Mouse (Mus musculus): ENCODE data around the gene Dop1b.
"Not testable (repeated sequence)": the region's sequence is repeated elsewhere in the genome, so short reads cannot be mapped to it uniquely, and the experiment has no call there.

Gene Dop1b

GRCm38 (mm10) chr16:93711411-93712188 lies at the start of gene Dop1b:
Gene Dop1b (plus strand): TSS chr16:93711904.
- DNase-seq: peak; percentile 100

- no peak for DNase-seq
Observed at GRCm38 (mm10) chr16:93667976-93668375, 43.7 kb upstream of the Dop1b start.

- DNase-seq: no peak
Observed at GRCm38 (mm10) chr16:93669521-93669920, 42.2 kb upstream of the Dop1b start.

- DNase-seq: not testable (repeated sequence)
Observed at GRCm38 (mm10) chr16:93670466-93670865, 41.2 kb upstream of the Dop1b start.

DNA sequence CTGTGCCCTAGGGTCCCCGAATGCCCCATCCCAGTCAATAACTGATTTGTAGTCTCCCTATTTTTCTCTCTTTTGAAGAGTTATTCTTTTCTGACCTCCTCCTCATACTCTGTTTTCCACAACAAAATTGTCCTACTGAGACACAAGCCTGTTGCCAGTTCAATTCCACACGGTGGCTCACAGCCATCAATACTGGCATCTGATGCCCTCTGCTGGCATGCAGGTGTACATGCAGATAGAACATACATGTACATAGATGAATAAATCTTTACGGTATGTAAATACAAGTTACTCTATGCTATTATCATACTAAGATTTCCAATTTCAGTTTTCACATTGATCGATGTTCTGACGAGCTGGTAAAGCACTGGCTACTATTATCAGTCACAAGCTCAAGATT lies 40.6 kb upstream of the Dop1b start:
- no peak for DNase-seq

- no peak for DNase-seq
Observed at GRCm38 (mm10) chr16:93676376-93676775, 35.3 kb upstream of the Dop1b start.

DNA sequence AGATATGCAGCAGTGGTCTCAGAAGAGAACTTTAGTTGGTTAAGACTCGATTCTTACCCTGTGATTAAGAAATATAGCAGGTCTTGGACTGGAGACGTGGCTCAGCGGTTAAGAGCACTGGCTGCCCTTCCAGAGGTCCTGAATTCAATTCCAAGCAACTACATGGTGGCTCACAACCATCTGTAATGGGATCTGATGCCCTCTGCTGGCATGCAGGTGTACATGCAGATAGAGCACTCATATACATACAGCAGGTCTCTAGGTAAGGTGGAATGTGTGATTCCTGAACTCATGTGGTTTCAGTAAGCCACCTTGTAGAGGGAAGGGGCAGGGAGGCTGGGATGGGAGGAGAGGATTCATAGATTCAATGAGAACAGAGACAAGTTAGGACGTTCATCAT lies 33.5 kb upstream of the Dop1b start:
- no peak for DNase-seq

DNA sequence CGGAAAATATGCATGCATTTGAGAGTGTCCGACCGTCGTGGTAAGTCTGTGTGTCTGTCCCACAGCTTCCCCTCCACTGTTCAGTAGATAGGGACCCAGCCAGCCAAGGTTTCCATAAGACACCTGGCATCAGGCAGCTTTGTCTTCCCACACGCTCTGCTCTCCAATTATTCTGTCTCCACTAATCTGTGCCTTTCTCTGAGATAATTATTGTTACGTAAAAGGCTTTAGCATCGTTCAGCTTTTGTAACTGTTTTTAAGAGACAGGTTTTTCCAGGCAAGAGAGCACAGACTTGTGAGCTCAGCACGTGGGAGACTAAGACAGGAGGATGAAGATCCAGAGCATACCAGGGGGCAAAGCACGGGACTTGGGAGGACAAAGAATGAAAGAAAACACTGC lies 32.5 kb upstream of the Dop1b start:
- DNase-seq: no peak

DNA sequence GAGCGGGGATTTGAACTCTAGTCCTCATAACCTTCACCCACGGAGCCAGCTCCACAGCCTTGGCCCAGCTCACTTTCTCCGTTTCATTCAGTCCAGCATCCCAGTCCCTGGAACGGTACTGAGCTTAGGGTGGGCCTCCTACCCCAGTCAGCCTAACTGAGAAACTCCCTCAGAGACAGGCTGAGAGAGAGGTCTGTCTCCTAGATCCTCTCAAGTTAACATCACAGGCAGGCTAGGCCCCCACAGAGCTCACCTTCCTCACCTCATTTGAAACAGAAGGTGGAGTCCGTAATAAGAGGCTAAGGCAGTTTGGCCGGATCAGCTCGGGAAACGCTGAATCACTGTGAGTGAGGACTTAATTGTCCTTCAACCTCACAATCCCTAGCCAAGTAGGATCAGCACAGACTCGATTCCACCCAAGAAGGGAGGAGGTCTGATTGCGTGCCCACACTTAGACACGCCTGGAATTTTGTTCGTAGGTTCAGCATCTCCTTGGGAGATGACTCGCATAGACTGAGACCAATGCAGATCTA lies 29.5 kb upstream of the Dop1b start:
- DNase-seq: no peak

- DNase-seq: peak; percentile 78
Observed at GRCm38 (mm10) chr16:93682689-93683507, 28.8 kb upstream of the Dop1b start, which contains the start of gene Cbr3. Gene Cbr3 (plus strand): TSS chr16:93683215.

DNA sequence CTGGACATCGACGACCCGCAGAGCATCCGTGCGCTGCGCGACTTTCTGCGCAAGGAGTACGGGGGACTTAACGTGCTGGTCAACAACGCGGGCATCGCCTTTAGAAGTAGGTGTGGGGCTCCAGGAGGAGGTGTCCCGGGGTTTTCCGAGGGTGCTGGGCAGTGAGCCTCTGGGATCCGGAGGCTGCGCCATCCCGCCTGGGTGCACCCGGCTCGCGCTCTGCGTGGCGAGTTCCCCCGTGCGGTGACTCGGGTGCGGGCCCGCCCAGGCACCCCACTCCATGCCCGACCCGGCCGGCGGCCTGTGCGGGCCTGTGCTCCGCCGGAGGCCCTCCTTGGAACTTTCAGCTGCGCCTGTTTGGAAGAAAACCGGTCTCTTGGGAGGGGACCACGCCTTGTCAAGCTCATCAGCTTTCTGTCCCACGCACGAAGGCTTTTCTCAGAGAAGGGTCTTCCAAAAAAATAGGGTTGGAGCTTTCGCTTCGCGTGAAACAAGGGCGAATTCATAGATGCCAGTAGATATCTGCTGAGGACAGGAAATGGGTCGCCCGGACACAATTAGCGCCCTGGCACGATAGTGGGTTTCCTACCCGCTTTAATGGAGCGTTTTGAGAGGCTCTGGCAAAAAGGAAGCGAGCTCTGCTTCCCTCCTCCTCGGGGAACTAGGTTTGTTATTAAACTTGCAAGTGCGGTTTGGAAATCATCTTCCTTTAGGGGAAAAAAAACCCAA lies 28.0 kb upstream of the Dop1b start:
- DNase-seq: peak; percentile 28

- DNase-seq: no peak
Observed at GRCm38 (mm10) chr16:93684441-93684840, 27.3 kb upstream of the Dop1b start.

GRCm38 (mm10) chr16:93685783-93686182 lies 25.9 kb upstream of the Dop1b start:
- DNase-seq: not testable (repeated sequence)

DNA sequence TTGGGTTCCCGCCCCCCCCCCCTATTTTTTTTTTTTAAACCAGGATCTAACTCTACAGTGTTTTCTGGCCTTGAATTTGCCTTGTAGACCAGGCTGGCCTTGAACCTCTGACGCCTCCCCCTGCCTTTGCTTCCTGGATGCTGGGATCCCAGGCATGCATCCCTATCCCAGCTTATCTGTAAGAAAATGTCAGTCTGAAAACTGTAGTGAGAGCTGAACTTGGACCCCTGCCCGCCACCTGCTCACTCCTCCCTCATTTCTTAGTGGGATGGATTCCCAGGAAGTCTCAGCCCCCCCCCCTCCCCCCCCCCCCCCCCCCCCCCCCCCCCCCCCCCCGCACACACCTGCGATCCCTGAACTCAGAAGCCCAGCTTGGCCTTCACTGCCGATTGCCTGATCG lies 25.3 kb upstream of the Dop1b start:
- no peak for DNase-seq

- no peak for DNase-seq
Observed at GRCm38 (mm10) chr16:93686945-93687344, 24.8 kb upstream of the Dop1b start.

GRCm38 (mm10) chr16:93691206-93691841 lies 20.4 kb upstream of the Dop1b start:
- DNase-seq: no peak

GRCm38 (mm10) chr16:93692744-93693143 lies 19.0 kb upstream of the Dop1b start:
- no peak for DNase-seq

DNA sequence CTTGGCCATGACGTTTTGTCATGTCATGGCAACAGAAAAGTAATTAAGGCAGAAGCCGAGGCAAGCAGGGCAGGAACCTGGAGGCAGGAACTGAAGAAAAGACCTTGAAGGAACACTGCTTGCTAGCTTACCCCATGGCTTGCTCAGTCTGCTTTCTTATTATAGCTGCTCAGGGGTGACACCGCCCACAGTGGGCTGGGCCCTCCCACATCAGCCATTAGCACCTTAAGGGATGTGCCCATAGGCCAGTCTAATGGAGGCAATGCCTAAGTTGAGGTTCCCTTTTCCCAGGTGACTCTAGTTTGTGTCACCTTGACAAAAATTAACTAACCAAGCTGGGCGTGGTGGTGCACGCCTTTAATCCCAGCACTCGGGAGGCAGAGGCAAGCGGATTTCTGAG lies 4.6 kb upstream of the Dop1b start:
- DNase-seq: no peak

DNA sequence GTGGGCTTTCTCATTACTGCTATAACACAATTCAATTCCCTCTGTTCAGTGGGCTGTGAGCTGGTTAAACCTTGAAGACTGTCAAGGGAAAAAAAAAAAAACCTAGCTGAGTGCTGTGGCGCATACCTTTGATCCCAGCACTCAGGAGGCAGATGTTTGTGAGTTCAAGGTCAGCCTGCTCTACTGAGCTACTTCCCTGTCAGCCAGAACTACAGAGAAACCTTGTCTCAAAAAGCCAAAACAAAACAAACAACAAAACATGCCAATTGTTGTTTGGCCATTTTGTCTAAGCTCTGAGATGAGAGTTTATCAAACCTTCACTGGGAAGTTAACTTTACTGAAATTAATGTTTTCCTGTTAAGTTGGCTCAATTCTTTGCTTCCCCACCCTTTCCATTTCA lies 2.5 kb upstream of the Dop1b start:
- DNase-seq: no peak

DNA sequence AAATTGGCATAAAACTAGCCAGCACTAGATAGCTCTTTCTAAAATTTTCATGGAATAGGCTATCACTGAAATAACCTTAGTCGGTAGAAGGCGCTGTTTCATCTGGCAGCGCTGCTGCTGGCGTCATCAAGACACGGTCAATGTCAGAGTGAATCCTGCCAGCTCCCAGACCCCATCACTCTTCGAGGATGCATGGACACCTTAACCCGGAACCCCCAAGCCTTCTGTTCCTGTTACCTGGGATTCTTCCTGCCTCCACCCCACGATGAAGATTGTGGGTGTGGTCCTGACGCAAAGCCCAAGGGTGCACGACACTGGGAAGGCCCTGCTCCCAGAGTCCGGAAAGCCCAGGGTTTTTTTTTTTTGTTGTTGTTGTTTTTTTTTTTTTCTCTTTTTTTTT lies 780 bp upstream of the Dop1b start:
- DNase-seq: peak; percentile 77

DNA sequence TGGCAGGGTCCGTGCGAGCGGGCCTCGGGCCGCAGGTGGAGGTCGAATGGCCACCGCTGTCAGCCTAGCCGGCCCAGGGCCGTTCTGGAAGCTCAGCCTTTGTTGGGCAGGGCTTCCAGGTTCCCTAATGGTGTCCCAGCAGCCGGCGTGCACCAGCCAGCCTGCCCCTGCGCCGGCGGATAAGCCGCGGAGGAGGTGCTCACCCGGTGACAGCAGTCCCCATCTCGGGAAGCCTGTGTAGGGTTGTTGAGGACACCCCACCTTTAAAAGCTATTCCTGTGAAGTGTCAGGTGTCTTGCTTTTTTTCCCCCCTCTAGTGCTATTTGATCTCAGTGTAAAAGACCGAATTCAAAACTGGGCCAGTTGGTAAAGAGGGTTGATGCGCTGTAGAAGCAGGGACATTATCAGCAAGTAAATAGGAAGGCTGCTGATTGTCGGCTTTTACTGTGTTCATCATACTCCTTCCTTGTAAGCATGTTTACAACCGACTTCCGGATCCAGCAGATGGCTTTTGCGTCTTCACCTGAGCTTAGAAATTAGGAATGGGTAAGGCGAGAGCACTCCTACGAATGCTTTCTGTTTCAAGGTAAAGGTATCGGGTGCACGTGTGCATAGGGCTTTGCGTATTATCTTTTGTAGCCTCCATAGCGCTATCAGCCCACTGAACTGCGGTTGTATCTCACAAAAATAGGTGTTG lies 633 bp downstream of the Dop1b start:
- DNase-seq: no peak

DNA sequence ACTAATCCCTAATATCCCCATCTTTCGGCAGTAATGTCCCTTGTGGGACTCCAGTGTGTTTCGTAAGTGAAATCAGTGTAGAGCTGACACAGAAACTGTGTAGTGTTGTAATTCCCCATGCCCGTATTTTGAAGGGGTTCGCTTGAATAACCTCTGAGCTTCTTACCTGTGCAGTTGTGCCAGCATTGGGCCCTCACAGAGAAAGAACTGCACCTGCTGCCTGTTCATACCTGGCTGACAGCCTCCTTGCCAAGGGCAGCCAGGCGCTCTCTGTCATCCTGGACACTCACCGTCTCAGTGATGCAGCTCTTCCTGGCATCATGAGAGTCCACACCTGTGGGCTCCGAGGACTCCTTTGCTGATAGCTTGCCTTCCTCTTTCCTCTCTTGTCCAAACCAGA lies 1.3 kb downstream of the Dop1b start:
- DNase-seq: no peak
